In the genomic region with DNA sequence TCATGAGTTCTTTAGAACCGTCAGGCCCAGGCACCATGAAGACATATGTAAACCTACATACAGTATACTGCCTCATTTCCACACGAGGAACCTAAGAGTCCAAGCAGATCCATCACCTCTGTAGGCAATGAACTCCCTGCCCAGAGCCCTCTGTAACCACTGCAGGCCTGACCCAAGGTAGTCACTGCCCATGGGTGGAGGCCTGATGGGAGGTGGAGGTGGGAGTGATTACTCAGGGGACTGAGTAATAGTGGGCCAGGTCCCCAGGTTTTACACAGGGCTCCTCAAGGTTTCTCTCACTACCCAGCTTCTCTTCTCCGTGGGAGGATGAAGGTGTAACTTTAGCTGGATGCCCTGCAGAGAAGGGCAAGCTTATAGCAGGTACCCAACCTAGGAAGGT, we compare ENCODE assay signal across 23 mouse cellular contexts. TPM values are rescaled to one million over a fixed set of nuclear protein-coding genes. Genes with fewer than 3 reads are reported as not detected.
DNase-seq lines count a peak whose midpoint lies in the region; ATAC-seq and TF ChIP-seq lines count a peak whose summit lies in the region.
"Had no signal": no experiment of that assay in that cellular context is flagged by ENCODE, and none has a peak within 500 bp of the region (broad histone marks: within the 10 kb centered on the region; RNA-seq: fewer than 3 reads in every experiment).

No protein-coding gene starts in this region.

- H3K4me1 ChIP-seq in heart, embryonic 15.5 days (replicated peaks), result peaks cover 77% of the 10 kb centered on the region
- peaks cover 24% of the 10 kb centered on the region for H3K4me1 ChIP-seq in limb, embryonic 11.5 days (ENCODE audit: control insufficient read depth, insufficient read depth, low read length)
- peaks cover 60% of the 10 kb centered on the region for H3K4me1 ChIP-seq in limb, embryonic 10.5 days
- H3K4me1 ChIP-seq in intestine, postnatal 0 days (replicated peaks; ENCODE audit: control insufficient read depth, insufficient read depth, low read length), result 0 out of 2 replicates have a peak, but pooled peaks cover 13% of the 10 kb centered on the region
- peaks cover 48% of the 10 kb centered on the region for H3K4me1 ChIP-seq in stomach, embryonic 16.5 days (ENCODE audit: control insufficient read depth, insufficient read depth, low read length)

- H3K9ac ChIP-seq in heart, embryonic 15.5 days, result no peak overlapping the region
- no peak overlapping the region for H3K9ac ChIP-seq in limb, embryonic 11.5 days (ENCODE audit: low read length)
- no peak overlapping the region for H3K9ac ChIP-seq in intestine, postnatal 0 days (ENCODE audit: low read depth, low read length)
- no peak overlapping the region for H3K9ac ChIP-seq in stomach, embryonic 16.5 days (ENCODE audit: low read length)
- H3K9ac ChIP-seq: embryonic facial prominence, embryonic 13.5 days; forebrain, postnatal 0 days; hindbrain, embryonic 13.5 days; limb, embryonic 12.5 days; liver, embryonic 15.5 days; neural tube, embryonic 12.5 days had no signal

- H3K36me3 ChIP-seq in heart, embryonic 15.5 days, result no peaks in the 10 kb centered on the region
- no peaks in the 10 kb centered on the region for H3K36me3 ChIP-seq in limb, embryonic 11.5 days (ENCODE audit: control insufficient read depth, insufficient read depth, low read length)
- H3K36me3 ChIP-seq in limb, embryonic 10.5 days, result no peaks in the 10 kb centered on the region
- no peaks in the 10 kb centered on the region for H3K36me3 ChIP-seq in intestine, postnatal 0 days (ENCODE audit: control insufficient read depth, insufficient read depth)
- H3K36me3 ChIP-seq in stomach, embryonic 16.5 days (ENCODE audit: control insufficient read depth, insufficient read depth, low read length), result no peaks in the 10 kb centered on the region
- H3K36me3 ChIP-seq: embryonic facial prominence, embryonic 13.5 days; heart, embryonic 13.5 days; hindbrain, embryonic 13.5 days; limb, embryonic 12.5 days; liver, embryonic 15.5 days; neural tube, embryonic 12.5 days had no signal

- WGBS in heart, embryonic 15.5 days, result 71% methylated on average over 3 of the region's 3 CpGs
- 74% methylated on average over 3 of the region's 3 CpGs for WGBS in limb, embryonic 11.5 days
- WGBS in limb, embryonic 10.5 days, result 69% methylated on average over 3 of the region's 3 CpGs
- WGBS in intestine, postnatal 0 days, result 71% methylated on average over 3 of the region's 3 CpGs
- WGBS in stomach, embryonic 16.5 days, result 63% methylated on average over 3 of the region's 3 CpGs

- intact Hi-C loops in heart, postnatal 14 days (cut with DNase I), result no loop called here

- H3K9me3 ChIP-seq in heart, embryonic 15.5 days (replicated peaks), result no peaks in the 10 kb centered on the region
- H3K9me3 ChIP-seq in limb, embryonic 11.5 days (ENCODE audit: control insufficient read depth, low read length), result no peaks in the 10 kb centered on the region
- H3K9me3 ChIP-seq in limb, embryonic 10.5 days (replicated peaks), result no peaks in the 10 kb centered on the region
- no peaks in the 10 kb centered on the region for H3K9me3 ChIP-seq in intestine, postnatal 0 days (ENCODE audit: control insufficient read depth)
- no peaks in the 10 kb centered on the region for H3K9me3 ChIP-seq in stomach, embryonic 16.5 days (replicated peaks; ENCODE audit: control insufficient read depth, low read length)
- H3K9me3 ChIP-seq: embryonic facial prominence, embryonic 13.5 days; heart, embryonic 13.5 days; hindbrain, embryonic 13.5 days; limb, embryonic 12.5 days; liver, embryonic 15.5 days; neural tube, embryonic 12.5 days had no signal

- TF ChIP-seq CTCF in intestine, postnatal 0 days (IDR thresholded peaks at IDR 0.05; ENCODE audit: low read depth), result no peak

- H3K27ac ChIP-seq in heart, embryonic 15.5 days, result 0 out of 2 replicates have a peak overlapping the region, but pooled peaks have one; percentile 71
- H3K27ac ChIP-seq in limb, embryonic 11.5 days (replicated peaks; ENCODE audit: low read depth, low read length), result no peak overlapping the region
- no peak overlapping the region for H3K27ac ChIP-seq in limb, embryonic 10.5 days
- 0 out of 2 replicates have a peak overlapping the region, but pooled peaks have one; percentile 35 for H3K27ac ChIP-seq in intestine, postnatal 0 days (ENCODE audit: low read depth, low read length)
- H3K27ac ChIP-seq in stomach, embryonic 16.5 days (ENCODE audit: low read length), result peak overlapping the region; percentile 48; the same call in 1 of the 2 replicates
- H3K27ac ChIP-seq: embryonic facial prominence, embryonic 13.5 days; hindbrain, embryonic 13.5 days; liver, embryonic 15.5 days; neural tube, embryonic 12.5 days had no signal

- no peak for ATAC-seq in heart, embryonic 15.5 days (replicated peaks; ENCODE audit: insufficient number of reproducible peaks, insufficient read depth, low FRiP score, low read depth)
- ATAC-seq in limb, embryonic 11.5 days (ENCODE audit: insufficient number of reproducible peaks, low FRiP score, low TSS enrichment, low read depth), result no peak
- ATAC-seq in intestine, postnatal 0 days, result no peak
- no peak for ATAC-seq in stomach, embryonic 16.5 days (ENCODE audit: insufficient read depth, low FRiP score)
- ATAC-seq: CD4-positive, CD25-positive, alpha-beta regulatory T cell, adult 4 months; forebrain, postnatal 0 days; midbrain, embryonic 16.5 days had no signal

- H3K4me3 ChIP-seq in heart, embryonic 15.5 days, result no peak overlapping the region
- no peak overlapping the region for H3K4me3 ChIP-seq in limb, embryonic 11.5 days (ENCODE audit: low read depth, low read length)
- H3K4me3 ChIP-seq in limb, embryonic 10.5 days, result no peak overlapping the region
- no peak overlapping the region for H3K4me3 ChIP-seq in intestine, postnatal 0 days (ENCODE audit: low read depth, low read length)
- no peak overlapping the region for H3K4me3 ChIP-seq in stomach, embryonic 16.5 days (replicated peaks; ENCODE audit: low read length)
- H3K4me3 ChIP-seq: embryonic facial prominence, embryonic 13.5 days; erythroblast, embryonic 14.5 days; heart, embryonic 13.5 days; hindbrain, embryonic 13.5 days; limb, embryonic 12.5 days; liver, embryonic 15.5 days; neural tube, embryonic 12.5 days had no signal

- no peak overlapping the region for H3K4me2 ChIP-seq in heart, embryonic 15.5 days
- peak overlapping the region; percentile 7; the same call in 1 of the 2 replicates for H3K4me2 ChIP-seq in limb, embryonic 11.5 days (ENCODE audit: low read depth, severe bottlenecking)
- no peak overlapping the region for H3K4me2 ChIP-seq in intestine, postnatal 0 days (replicated peaks; ENCODE audit: low read depth)
- H3K4me2 ChIP-seq in stomach, embryonic 16.5 days (ENCODE audit: low read depth, low read length), result no peak overlapping the region
- H3K4me2 ChIP-seq: embryonic facial prominence, embryonic 13.5 days; heart, embryonic 13.5 days; hindbrain, embryonic 13.5 days; limb, embryonic 12.5 days; liver, embryonic 15.5 days; midbrain, embryonic 11.5 days; neural tube, embryonic 12.5 days had no signal

- peaks cover 10% of the 10 kb centered on the region for H3K27me3 ChIP-seq in heart, embryonic 15.5 days
- peaks cover 25% of the 10 kb centered on the region for H3K27me3 ChIP-seq in limb, embryonic 11.5 days (ENCODE audit: control insufficient read depth, insufficient read depth, low read length)
- H3K27me3 ChIP-seq in limb, embryonic 10.5 days (ENCODE audit: low read depth, poor library complexity, severe bottlenecking), result peaks cover 31% of the 10 kb centered on the region
- peaks cover 4% of the 10 kb centered on the region; the same call in 1 of the 2 replicates for H3K27me3 ChIP-seq in intestine, postnatal 0 days (replicated peaks; ENCODE audit: control insufficient read depth, insufficient read depth, low read length)
- 0 out of 2 replicates have a peak, but pooled peaks cover 2% of the 10 kb centered on the region for H3K27me3 ChIP-seq in stomach, embryonic 16.5 days (ENCODE audit: control insufficient read depth, insufficient read depth, low read length)

- DNase-seq in heart, postnatal 14 days, result no peak
- no peak for DNase-seq in limb, embryonic 11.5 days (ENCODE audit: low spot score)
- DNase-seq in limb, embryonic 10.5 days (ENCODE audit: low spot score), result no peak
- no peak for DNase-seq in frontal cortex, adult 2 months (ENCODE audit: extremely low spot score in 1 of 2, low spot score in 1 of 2)
- DNase-seq: cerebellum, adult 11-12 months; cerebellum, adult 9-11 months; embryo, embryonic 11 days; forebrain, postnatal 0 days; layer of hippocampus, adult 9-11 months; right cerebral cortex, postnatal 4 days had no signal

RNA-seq across cellular contexts. Expression of a gene that starts 3.5 kb away (rescaled TPM):
- 21.9 and 29.1 TPM in 2 replicates for polyA plus RNA-seq in heart, embryonic 15.5 days (2015; fragmentation: Nextera tagmentation; extraction: Ambion mirVana)
- total RNA-seq in heart, postnatal 14 days (2021), result 10 to 100 TPM; 43.1 to 63.7 TPM
- polyA plus RNA-seq in limb, embryonic 11.5 days (2014; fragmentation: Nextera tagmentation; extraction: Ambion mirVana), result 12.5 and 14.1 TPM in 2 replicates
- polyA plus RNA-seq in limb, embryonic 10.5 days (2016; fragmentation: Nextera tagmentation; extraction: Ambion mirVana), result 18.1 and 18.2 TPM in 2 replicates
- 19.8 and 23.5 TPM in 2 replicates for polyA plus RNA-seq in intestine, postnatal 0 days (2015; fragmentation: Nextera tagmentation; extraction: Ambion mirVana)
- 61.3 and 64.6 TPM in 2 replicates for polyA plus RNA-seq in stomach, embryonic 16.5 days (2015; fragmentation: Nextera tagmentation; extraction: Ambion mirVana)
- polyA plus RNA-seq in frontal cortex, adult 2 months (2012; rRNA removed), result 15.9 TPM in 2 replicates

RNA-seq across cellular contexts. Expression of a gene that starts 28.0 kb away (rescaled TPM):
- polyA plus RNA-seq in heart, embryonic 15.5 days (2015; fragmentation: Nextera tagmentation; extraction: Ambion mirVana), result 259 and 352 TPM in 2 replicates
- total RNA-seq in heart, postnatal 14 days (2021), result 100 to 1,000 TPM; 460 to 507 TPM
- 641 and 643 TPM in 2 replicates for polyA plus RNA-seq in limb, embryonic 11.5 days (2014; fragmentation: Nextera tagmentation; extraction: Ambion mirVana)
- polyA plus RNA-seq in limb, embryonic 10.5 days (2016; fragmentation: Nextera tagmentation; extraction: Ambion mirVana), result 530 and 637 TPM in 2 replicates
- 442 and 454 TPM in 2 replicates for polyA plus RNA-seq in intestine, postnatal 0 days (2015; fragmentation: Nextera tagmentation; extraction: Ambion mirVana)
- polyA plus RNA-seq in stomach, embryonic 16.5 days (2015; fragmentation: Nextera tagmentation; extraction: Ambion mirVana), result 408 and 537 TPM in 2 replicates
- 1,869 and 1,955 TPM in 2 replicates for polyA plus RNA-seq in frontal cortex, adult 2 months (2012; rRNA removed)

RNA-seq across cellular contexts. Expression of a gene that starts 44.2 kb away (rescaled TPM):
- polyA plus RNA-seq in heart, embryonic 15.5 days (2015; fragmentation: Nextera tagmentation; extraction: Ambion mirVana), result 8.4 and 10.5 TPM in 2 replicates
- 10 to 100 TPM; 14.3 to 14.6 TPM for total RNA-seq in heart, postnatal 14 days (2021)
- 15.8 and 18.0 TPM in 2 replicates for polyA plus RNA-seq in limb, embryonic 11.5 days (2014; fragmentation: Nextera tagmentation; extraction: Ambion mirVana)
- 14.6 and 16.4 TPM in 2 replicates for polyA plus RNA-seq in limb, embryonic 10.5 days (2016; fragmentation: Nextera tagmentation; extraction: Ambion mirVana)
- polyA plus RNA-seq in intestine, postnatal 0 days (2015; fragmentation: Nextera tagmentation; extraction: Ambion mirVana), result 8.2 and 8.4 TPM in 2 replicates
- polyA plus RNA-seq in stomach, embryonic 16.5 days (2015; fragmentation: Nextera tagmentation; extraction: Ambion mirVana), result 4.3 and 4.6 TPM in 2 replicates
- 31.1 and 33.3 TPM in 2 replicates for polyA plus RNA-seq in frontal cortex, adult 2 months (2012; rRNA removed)

RNA-seq across cellular contexts. Expression of a gene that starts 57.8 kb away (rescaled TPM):
- polyA plus RNA-seq in heart, embryonic 15.5 days (2015; fragmentation: Nextera tagmentation; extraction: Ambion mirVana), result 123 and 139 TPM in 2 replicates
- 10 to 100 TPM; 87.1 to 95.9 TPM for total RNA-seq in heart, postnatal 14 days (2021)
- polyA plus RNA-seq in limb, embryonic 11.5 days (2014; fragmentation: Nextera tagmentation; extraction: Ambion mirVana), result 187 and 191 TPM in 2 replicates
- polyA plus RNA-seq in limb, embryonic 10.5 days (2016; fragmentation: Nextera tagmentation; extraction: Ambion mirVana), result 264 and 295 TPM in 2 replicates
- polyA plus RNA-seq in intestine, postnatal 0 days (2015; fragmentation: Nextera tagmentation; extraction: Ambion mirVana), result 132 and 142 TPM in 2 replicates
- polyA plus RNA-seq in stomach, embryonic 16.5 days (2015; fragmentation: Nextera tagmentation; extraction: Ambion mirVana), result 154 and 171 TPM in 2 replicates
- polyA plus RNA-seq in frontal cortex, adult 2 months (2012; rRNA removed), result 94.8 and 102 TPM in 2 replicates

Comparison
In these comparisons a context has a peak if more than half of its experiments do, and no peak if none do; other contexts are left out.
1. H3K27ac ChIP-seq: peak in heart, embryonic 15.5 days (single experiment), intestine, postnatal 0 days (single experiment) and stomach, embryonic 16.5 days (single experiment); none in limb, embryonic 11.5 days (single experiment) and limb, embryonic 10.5 days (single experiment).